Mouse (Mus musculus): Measurements from ENCODE around the gene Psmb8. TPM values are rescaled to one million over a fixed set of nuclear protein-coding genes. Genes with fewer than 3 reads are reported as not detected.

The Psmb8 gene
- polyA plus RNA-seq, 1 experiment: 58.9 TPM

DNA sequence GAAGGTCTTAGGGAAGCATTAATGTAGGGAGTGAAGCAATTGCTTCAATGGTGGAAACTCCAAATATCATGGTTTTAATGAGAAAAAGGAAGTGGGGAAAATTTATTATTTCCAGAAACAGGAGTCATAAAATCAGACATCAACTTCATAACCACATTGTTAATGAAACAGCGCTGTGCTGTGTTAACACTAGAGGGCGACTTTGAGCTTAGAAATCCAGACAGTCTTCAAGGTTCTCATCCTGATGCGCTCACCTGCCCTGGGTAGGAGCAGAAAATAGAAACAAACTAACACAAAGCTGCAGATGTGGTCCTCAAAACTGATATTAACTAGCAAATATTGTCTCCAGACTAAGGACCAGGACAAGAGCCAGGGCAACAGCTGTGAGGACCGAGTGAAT, 52.4 kb downstream of the Psmb8 start:
- no peak for DNase-seq (ENCODE audit: low read depth)

Other genes with a start within 250 kb of the Psmb8 start
- 8.1 and 8.7 TPM in 2 replicates for gene B3galt4, start 246.2 kb upstream of the Psmb8 start, polyA plus RNA-seq (2012; rRNA removed)
- gene Vps52, start 241.9 kb upstream of the Psmb8 start, polyA plus RNA-seq (2012; rRNA removed): 54.5 and 62.2 TPM in 2 replicates
- 683 and 816 TPM in 2 replicates for gene Rps18, start 241.7 kb upstream of the Psmb8 start, polyA plus RNA-seq (2012; rRNA removed)
- 2,228 and 2,761 TPM in 2 replicates for gene H2-K1, start 197.4 kb upstream of the Psmb8 start, polyA plus RNA-seq (2012; rRNA removed)
- gene Ring1, start 173.0 kb upstream of the Psmb8 start, polyA plus RNA-seq (2012; rRNA removed): 29.4 and 29.6 TPM in 2 replicates
- gene H2-Ke6, start 169.7 kb upstream of the Psmb8 start, polyA plus RNA-seq (2012; rRNA removed): 75.6 and 95.1 TPM in 2 replicates
- 207 and 240 TPM in 2 replicates for gene Slc39a7, start 166.0 kb upstream of the Psmb8 start, polyA plus RNA-seq (2012; rRNA removed)
- 51.3 and 53.0 TPM in 2 replicates for gene Rxrb, start 165.9 kb upstream of the Psmb8 start, polyA plus RNA-seq (2012; rRNA removed)
- 0.69 and 1.0 TPM in 2 replicates for gene Col11a2, start 158.3 kb upstream of the Psmb8 start, polyA plus RNA-seq (2012; rRNA removed)
- 2.1 and 2.5 TPM in 2 replicates for gene H2-Oa, start 105.4 kb upstream of the Psmb8 start, polyA plus RNA-seq (2012; rRNA removed)
- gene H2-DMa, start 78.2 kb upstream of the Psmb8 start, polyA plus RNA-seq (2012; rRNA removed): 73.0 and 74.6 TPM in 2 replicates
- 110 and 117 TPM in 2 replicates for gene Brd2, start 75.1 kb upstream of the Psmb8 start, polyA plus RNA-seq (2012; rRNA removed)
- gene H2-DMb2, start 54.4 kb upstream of the Psmb8 start, polyA plus RNA-seq (2012; rRNA removed): 51.4 and 61.0 TPM in 2 replicates
- gene H2-DMb1, start 44.6 kb upstream of the Psmb8 start, polyA plus RNA-seq (2012; rRNA removed): 87.5 and 107 TPM in 2 replicates
- gene Tap1, start 10.2 kb upstream of the Psmb8 start, polyA plus RNA-seq (2012; rRNA removed): 23.3 and 27.8 TPM in 2 replicates
- 32.1 and 32.8 TPM in 2 replicates for gene Psmb9, start 10.0 kb upstream of the Psmb8 start, polyA plus RNA-seq (2012; rRNA removed)
- 28.0 and 33.7 TPM in 2 replicates for gene Tap2, start 5.8 kb downstream of the Psmb8 start, polyA plus RNA-seq (2012; rRNA removed)
- 2.6 and 3.5 TPM in 2 replicates for gene H2-Ob, start 41.2 kb downstream of the Psmb8 start, polyA plus RNA-seq (2012; rRNA removed)
- gene H2-Ab1, start 60.0 kb downstream of the Psmb8 start, polyA plus RNA-seq (2012; rRNA removed): 534 and 583 TPM in 2 replicates
- gene H2-Aa, start 90.1 kb downstream of the Psmb8 start, polyA plus RNA-seq (2012; rRNA removed): 306 and 360 TPM in 2 replicates
- 161 and 168 TPM in 2 replicates for gene H2-Eb1, start 108.1 kb downstream of the Psmb8 start, polyA plus RNA-seq (2012; rRNA removed)
- 0.05 and 0.06 TPM in 2 replicates for gene H2-Eb2, start 127.9 kb downstream of the Psmb8 start, polyA plus RNA-seq (2012; rRNA removed)
- gene Btnl2, start 157.1 kb downstream of the Psmb8 start, polyA plus RNA-seq (2012; rRNA removed): 0.62 and 0.66 TPM in 2 replicates
- gene Btnl1, start 179.4 kb downstream of the Psmb8 start, polyA plus RNA-seq (2012; rRNA removed): 0.06 and 0.07 TPM in 2 replicates
- 3.0 and 3.2 TPM in 2 replicates for gene BC051142, start 201.1 kb downstream of the Psmb8 start, polyA plus RNA-seq (2012; rRNA removed)